Mouse (Mus musculus) hematopoietic multipotent progenitor cell, adult 10-12 weeks (in vitro differentiated cells): ENCODE data around the gene Setd2. TPM values are rescaled to one million over a fixed set of nuclear protein-coding genes. Genes with fewer than 3 reads are reported as not detected.

ENCODE experiments used
- polyA plus RNA-seq: library from polyadenylated mRNA; stranded (reverse); fragments of >175 nt; gene quantifications from 2 replicates; pipeline ENCODE4 v1.2.3, GENCODE M21; 2012; ENCODE audit warnings: low replicate concordance

Setd2 gene
- 16.3 and 46.2 TPM in 2 replicates for polyA plus RNA-seq

DNA sequence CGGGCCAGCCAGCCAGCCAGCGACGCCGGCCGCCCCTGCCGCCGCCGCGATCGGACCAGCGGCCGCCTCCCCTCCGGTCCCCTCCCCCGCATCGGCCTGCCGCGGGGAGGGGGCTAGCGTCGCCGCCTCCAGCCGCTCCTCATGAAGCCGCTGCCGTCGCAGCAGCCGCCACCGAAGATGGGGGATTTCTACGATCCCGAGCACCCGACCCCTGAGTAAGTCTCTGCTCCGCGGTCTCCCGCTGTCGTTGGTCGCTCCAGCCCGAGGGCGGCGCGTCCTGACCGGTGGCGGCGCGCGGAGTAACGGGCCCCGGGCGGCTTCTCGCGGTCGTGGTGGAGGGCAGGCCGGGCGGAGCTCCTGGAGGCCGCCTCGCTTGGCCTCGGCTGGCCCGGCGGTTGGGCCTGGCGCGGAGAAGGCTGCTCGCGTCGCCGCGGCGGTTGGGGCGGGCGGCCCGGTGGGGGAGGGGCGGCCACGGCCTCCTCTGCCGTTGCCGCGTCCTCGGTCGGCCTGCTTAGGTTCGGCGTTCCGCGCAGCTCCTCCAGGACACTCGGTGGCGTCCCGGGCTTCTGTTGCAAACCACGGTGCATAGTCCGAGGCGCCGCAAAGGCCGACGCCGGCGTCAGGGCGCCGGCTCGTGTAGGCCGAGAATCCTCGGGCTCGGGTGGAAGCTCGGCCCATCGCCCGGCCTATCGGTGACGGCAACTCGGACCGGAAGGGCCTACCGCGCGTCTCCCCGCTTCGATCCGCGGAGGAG is at the start of gene Setd2:
Gene Setd2, plus strand, starts transcription at position 60 of the 754 bp plus-strand sequence.

DNA sequence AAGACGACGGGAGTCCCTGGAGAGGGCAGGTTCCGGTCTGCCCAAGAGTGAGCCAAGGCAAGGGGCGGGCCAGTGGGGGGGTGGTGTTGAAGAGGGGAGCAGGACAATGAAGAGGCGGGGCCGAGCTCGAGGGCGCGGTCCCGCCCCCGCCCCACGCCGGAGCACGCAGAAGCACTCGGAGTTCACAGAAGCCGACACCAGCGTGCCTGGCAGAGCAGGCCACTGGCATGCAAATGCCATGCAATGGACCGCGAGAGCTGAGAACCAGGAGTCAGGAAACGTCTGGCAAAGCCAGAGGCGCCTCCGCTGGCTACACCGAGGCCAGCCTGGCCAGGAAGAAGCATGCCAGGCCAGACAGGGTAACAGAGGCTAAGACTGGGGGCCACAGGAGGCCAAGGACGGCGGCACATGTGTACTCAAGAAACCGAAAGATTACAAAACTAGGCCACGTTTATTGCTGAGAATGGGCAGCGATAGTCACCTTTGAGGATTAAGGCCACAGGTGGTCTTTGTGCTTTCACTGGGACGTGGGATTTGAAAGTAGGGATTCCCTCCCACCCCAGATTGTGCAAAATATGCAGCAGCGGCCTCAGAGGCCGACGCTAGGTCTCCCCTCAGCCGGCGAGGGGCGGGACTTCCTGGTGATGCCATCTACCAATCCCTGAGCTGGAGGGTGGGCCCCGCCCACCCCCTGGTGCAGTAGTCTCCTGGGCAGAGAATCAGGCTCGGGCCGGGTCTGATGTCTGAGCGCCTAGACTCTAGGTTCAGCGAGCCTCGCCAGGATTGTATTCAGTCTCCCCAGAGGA is 92.2 kb downstream of the Setd2 start, which contains the start of gene Nradd:
Gene Nradd, minus strand, starts transcription at position 92 of the 806 bp plus-strand sequence.

DNA sequence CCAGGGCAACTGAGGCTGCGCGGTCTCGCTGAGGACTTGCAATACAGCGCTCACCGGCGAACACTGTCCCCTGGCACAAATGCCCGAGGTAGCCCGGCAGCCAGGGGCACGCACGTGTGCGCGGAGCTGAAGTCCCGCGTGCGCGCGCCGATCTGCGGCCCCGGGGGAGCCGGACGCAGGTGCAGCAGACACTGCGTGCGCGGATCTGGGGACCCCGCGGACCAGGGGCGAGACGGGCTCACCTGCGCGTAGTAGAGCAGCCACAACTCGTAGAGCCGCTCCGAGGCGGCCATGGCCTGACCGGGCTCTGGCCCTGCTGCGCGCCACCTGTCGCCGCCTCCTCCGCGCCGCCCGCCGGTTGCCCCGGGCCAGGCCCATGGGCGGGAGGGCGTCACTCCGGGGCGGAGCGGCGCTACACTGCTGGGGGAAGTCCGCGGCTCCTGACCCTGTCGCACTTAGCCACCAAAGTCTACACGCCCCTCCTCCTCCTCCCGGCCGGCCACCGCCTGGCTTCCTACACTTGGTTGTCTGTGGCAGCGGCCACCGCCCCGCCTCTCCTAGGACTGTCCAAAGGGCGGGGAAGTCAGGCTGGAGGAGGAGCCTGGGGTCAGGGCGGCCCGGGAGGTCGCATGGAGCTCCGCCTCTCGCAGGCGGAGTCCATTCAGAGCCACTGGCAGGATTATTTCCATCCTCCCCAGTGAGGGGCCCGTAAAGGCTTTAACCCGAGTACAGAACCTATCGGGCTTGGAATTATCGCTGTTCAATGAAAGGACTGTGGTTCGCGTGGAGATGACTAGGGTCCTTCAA is 121.5 kb downstream of the Setd2 start, which contains the start of gene Nbeal2:
Gene Nbeal2, minus strand, starts transcription at position 507 of the 807 bp plus-strand sequence.

DNA sequence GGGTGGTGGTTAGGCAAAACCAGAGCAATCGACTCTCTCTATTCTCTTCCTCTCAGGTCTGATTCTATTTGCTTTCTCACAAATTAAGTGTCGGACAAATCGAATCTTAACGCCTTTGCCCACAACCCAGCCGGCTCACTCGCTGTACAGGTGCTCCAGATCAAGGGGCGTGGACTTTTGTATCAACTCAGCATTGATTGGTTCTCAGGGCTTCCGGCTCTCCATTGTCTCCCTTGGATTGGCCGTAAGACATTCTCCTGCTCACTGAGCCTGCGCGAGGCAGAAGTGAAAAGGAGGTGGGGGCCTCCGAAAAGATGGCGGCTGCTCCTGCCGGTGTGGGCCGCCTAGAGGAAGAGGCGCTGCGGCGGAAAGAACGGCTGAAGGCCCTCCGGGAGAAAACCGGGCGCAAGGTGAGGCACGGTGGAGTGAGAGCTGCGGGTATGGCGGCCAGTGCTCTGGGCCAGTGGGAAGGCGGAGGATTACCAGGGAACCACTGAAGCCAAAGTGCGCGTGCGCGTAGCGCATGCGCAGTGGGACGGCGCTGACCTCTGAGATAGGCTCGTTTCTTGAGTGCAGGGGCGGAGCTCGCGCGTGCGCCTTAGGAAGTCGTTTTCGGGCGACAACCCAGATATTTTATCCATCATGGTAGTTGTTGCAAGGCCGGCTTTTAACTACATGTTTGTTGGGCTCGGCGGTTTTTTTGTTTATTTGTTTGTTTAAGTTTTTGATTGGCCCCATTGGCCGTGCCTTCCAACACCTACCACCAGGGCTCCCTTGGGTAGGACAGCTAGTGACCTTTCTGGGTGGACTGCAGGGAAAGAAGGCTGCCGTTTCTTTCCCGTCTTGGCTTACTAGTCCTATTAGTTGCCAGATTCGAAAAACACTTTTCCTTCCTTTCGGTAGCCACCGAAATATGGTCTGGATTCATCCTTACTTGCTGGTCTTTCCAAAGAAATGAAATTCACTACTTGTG is 124.1 kb downstream of the Setd2 start, which contains the start of gene Ccdc12:
Gene Ccdc12, plus strand, starts transcription at position 255 of the 973 bp plus-strand sequence.

Other genes with a start within 250 kb of the Setd2 start
- 5.0 and 6.5 TPM in 2 replicates for gene Elp6, start 227.4 kb upstream of the Setd2 start, polyA plus RNA-seq
- 139 and 185 TPM in 2 replicates for gene Scap, start 199.3 kb upstream of the Setd2 start, polyA plus RNA-seq
- gene Ptpn23, start 124.4 kb upstream of the Setd2 start, polyA plus RNA-seq, result 79.1 and 91.7 TPM in 2 replicates
- gene Ngp, start 112.8 kb upstream of the Setd2 start, polyA plus RNA-seq, result 24.1 and 59.6 TPM in 2 replicates
- gene Klhl18, start 55.9 kb upstream of the Setd2 start, polyA plus RNA-seq, result 16.9 and 19.9 TPM in 2 replicates
- gene Kif9, start 55.6 kb upstream of the Setd2 start, polyA plus RNA-seq, result 0.27 and 0.38 TPM in 2 replicates
- 2.4 and 4.4 TPM in 2 replicates for gene Nradd, start 91.9 kb downstream of the Setd2 start, polyA plus RNA-seq
- 79.5 and 148 TPM in 2 replicates for gene Nbeal2, start 121.6 kb downstream of the Setd2 start, polyA plus RNA-seq
- 229 and 323 TPM in 2 replicates for gene Ccdc12, start 123.9 kb downstream of the Setd2 start, polyA plus RNA-seq
- not detected in 2 replicates for gene Myl3, start 209.3 kb downstream of the Setd2 start, polyA plus RNA-seq
- gene Pth1r, start 214.5 kb downstream of the Setd2 start, polyA plus RNA-seq, result 0.34 and 0.69 TPM in 2 replicates